Mouse (Mus musculus) ES-E14 (cell line): ENCODE data around the gene Npr2.

Source experiments
- CHD2 ChIP-seq: IDR thresholded peaks from 2 replicates; pipeline ENCODE4 v1.6.1; 2014; ENCODE audit warnings: mild to moderate bottlenecking, low read depth, low read length, inconsistent platforms
- HCFC1 ChIP-seq: IDR thresholded peaks from 2 replicates; pipeline ENCODE4 v1.6.1; 2012; ENCODE audit warnings: low read length, inconsistent platforms, borderline replicate concordance; ENCODE audit not compliant: insufficient read depth
- MAFK ChIP-seq: IDR thresholded peaks from 2 replicates; pipeline ENCODE4 v1.6.1; 2014; ENCODE audit warnings: mild to moderate bottlenecking, low read depth, low read length, inconsistent platforms; ENCODE audit not compliant: insufficient read depth
- ZC3H11A ChIP-seq: IDR thresholded peaks from 2 replicates; pipeline ENCODE4 v1.6.1; 2012; ENCODE audit warnings: low read depth, mild to moderate bottlenecking, inconsistent platforms, low read length, borderline replicate concordance
- ZNF384 ChIP-seq: IDR thresholded peaks from 2 replicates; pipeline ENCODE4 v1.6.1; 2012; ENCODE audit warnings: low read depth, low read length, inconsistent platforms

- TF ChIP-seq HCFC1 (no peak), ZC3H11A (no peak), ZNF384 (no peak), MAFK (no peak), CHD2 (no peak)
Observed at GRCm38 (mm10) chr4:43672070-43672469, 40.3 kb downstream of the Npr2 start.
